Comparison of ENCODE assay signal across 19 mouse cellular contexts in the genomic region with DNA sequence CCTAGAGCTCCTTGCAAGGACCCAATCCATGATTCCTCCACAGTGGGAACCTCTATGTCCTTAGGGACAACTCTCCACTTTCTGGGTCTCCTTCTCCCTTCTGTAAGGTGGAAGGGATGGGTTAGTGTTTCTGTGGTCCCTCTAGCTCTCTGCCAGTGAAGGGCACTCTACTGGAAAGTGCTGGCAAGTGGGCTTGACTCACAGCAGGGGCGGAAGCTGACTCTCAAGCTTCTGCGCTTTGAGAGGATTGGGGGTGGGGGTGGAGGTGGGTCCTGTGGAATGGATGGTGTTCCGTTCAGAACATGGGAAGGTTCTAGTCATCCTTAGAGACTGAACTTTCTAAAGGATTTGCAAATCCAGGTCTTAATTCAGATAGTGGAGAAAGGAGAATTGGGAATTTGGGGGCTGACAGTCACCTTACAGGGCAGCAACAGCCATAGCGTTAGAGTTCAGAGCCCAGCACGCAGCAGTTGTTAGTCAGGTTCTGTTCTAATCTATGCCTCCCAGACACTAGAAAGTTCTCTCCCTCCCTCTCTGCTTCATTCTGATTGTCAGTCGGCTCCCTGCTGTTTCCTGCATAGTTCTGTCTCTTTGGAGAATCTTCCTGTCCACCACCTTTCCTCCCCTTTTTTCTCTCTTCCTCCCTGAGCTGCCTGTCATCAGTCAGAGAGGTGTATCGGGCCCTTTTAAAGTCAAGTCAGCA. TPM values are rescaled to one million over a fixed set of nuclear protein-coding genes. Genes with fewer than 3 reads are reported as not detected.
DNase-seq lines count a peak whose midpoint lies in the region; ATAC-seq and TF ChIP-seq lines count a peak whose summit lies in the region.
"Had no signal": no experiment of that assay in that cellular context is flagged by ENCODE, and none has a peak within 500 bp of the region (broad histone marks: within the 10 kb centered on the region; RNA-seq: fewer than 3 reads in every experiment).

No protein-coding gene starts in this region.

- H3K27ac ChIP-seq in liver, embryonic 13.5 days: peak overlapping the region; percentile 85
- no peak overlapping the region for H3K27ac ChIP-seq in cerebellum, adult 2 months (ENCODE audit: insufficient read depth, low read length)
- H3K27ac ChIP-seq: heart, embryonic 13.5 days; hindbrain, embryonic 10.5 days; limb, embryonic 13.5 days had no signal

- no peak for TF ChIP-seq CTCF in cerebellum, adult 2 months (IDR thresholded peaks at IDR 0.05; ENCODE audit: borderline replicate concordance, insufficient read depth, low read depth, low read length)

- 18% methylated on average over 7 of the region's 7 CpGs for WGBS in liver, embryonic 13.5 days (ENCODE audit: insufficient replicate concordance)
- WGBS in cerebellum, adult 2 months: 25% methylated on average over 7 of the region's 7 CpGs

- H3K4me1 ChIP-seq in liver, embryonic 13.5 days (replicated peaks): peaks cover 51% of the 10 kb centered on the region
- H3K4me1 ChIP-seq in cerebellum, adult 2 months (ENCODE audit: control insufficient read depth, insufficient read depth, low read length): peaks cover 22% of the 10 kb centered on the region

- no peaks in the 10 kb centered on the region for H3K36me3 ChIP-seq in liver, embryonic 13.5 days
- H3K36me3 ChIP-seq: limb, embryonic 13.5 days had no signal

- ATAC-seq in liver, embryonic 13.5 days (ENCODE audit: low read depth): peak; percentile 93
- ATAC-seq: activated CD4-positive, CD25-positive, alpha-beta regulatory T cell, adult 4 months; lung, postnatal 0 days had no signal

- H3K9ac ChIP-seq in liver, embryonic 13.5 days: peak overlapping the region; percentile 55
- H3K9ac ChIP-seq: heart, embryonic 13.5 days; limb, embryonic 13.5 days had no signal

- peak; percentile 25 for DNase-seq in left cerebral cortex, postnatal 4 days
- DNase-seq in left cerebral cortex, adult 8-10 months (ENCODE audit: low spot score in 2 of 2): no peak
- peak; percentile 54 for DNase-seq in MEL-GATA-1-ER (ENCODE audit: extremely low read depth, low read depth)
- peak; percentile 68 for DNase-seq in c-Kit-negative CD71-positive TER-119-positive erythroid progenitor cells, embryonic 14.5 days (ENCODE audit: low read depth, low spot score)
- peak; percentile 67 for DNase-seq in liver, embryonic 13.5 days
- DNase-seq in ovary, postnatal 36 days (ENCODE audit: low spot score): no peak
- DNase-seq in right cerebral cortex, postnatal 4 days: no peak
- DNase-seq in cerebellum, adult 2 months: no peak
- DNase-seq: cerebellum, adult 11-12 months; gastrocnemius, postnatal 14 days; kidney, adult 9 months; kidney, postnatal 4 days; midbrain, embryonic 14.5 days; thymus, postnatal 14 days had no signal

- no peaks in the 10 kb centered on the region for H3K27me3 ChIP-seq in liver, embryonic 13.5 days
- H3K27me3 ChIP-seq in cerebellum, adult 2 months (ENCODE audit: control insufficient read depth, insufficient read depth, low read length): no peaks in the 10 kb centered on the region
- H3K27me3 ChIP-seq: heart, embryonic 13.5 days; limb, embryonic 13.5 days had no signal

- H3K4me3 ChIP-seq in liver, embryonic 13.5 days (replicated peaks): peak overlapping the region; percentile 24
- H3K4me3 ChIP-seq in cerebellum, adult 2 months (replicated peaks; ENCODE audit: insufficient read depth, low read depth, low read length): no peak overlapping the region
- H3K4me3 ChIP-seq: heart, embryonic 13.5 days; hindbrain, embryonic 10.5 days; limb, embryonic 13.5 days had no signal

- H3K9me3 ChIP-seq in liver, embryonic 13.5 days (replicated peaks): no peaks in the 10 kb centered on the region
- H3K9me3 ChIP-seq: heart, embryonic 13.5 days; hindbrain, embryonic 10.5 days; limb, embryonic 13.5 days had no signal

- H3K4me2 ChIP-seq in liver, embryonic 13.5 days: peak overlapping the region; percentile 55
- H3K4me2 ChIP-seq: heart, embryonic 13.5 days; limb, embryonic 13.5 days had no signal

- TF ChIP-seq POLR2A in cerebellum, adult 2 months (IDR thresholded peaks at IDR 0.05; ENCODE audit: borderline replicate concordance, insufficient read depth, low read length): no peak

- intact Hi-C loops in left cerebral cortex, postnatal 4 days (cut with DNase I): loop anchor here (10.0 kb wide), 1 partner anchor 176 kb away; no protein-coding TSS in a partner anchor

RNA-seq across cellular contexts. Expression of a gene that starts 25.6 kb away (rescaled TPM):
- total RNA-seq in left cerebral cortex, postnatal 4 days (2021): 10 to 100 TPM; 28.3 to 29.0 TPM
- total RNA-seq in left cerebral cortex, adult 8-10 months (2022): 10 to 100 TPM; 24.9 to 36.6 (median 29.2) TPM
- polyA plus RNA-seq in liver, embryonic 13.5 days (2015; fragmentation: Nextera tagmentation; extraction: Ambion mirVana): 78.1 and 86.8 TPM in 2 replicates
- polyA plus RNA-seq in cerebellum, adult 2 months (2012; rRNA removed): 21.7 and 22.1 TPM in 2 replicates

RNA-seq across cellular contexts. Expression of a gene that starts 30.0 kb away (rescaled TPM):
- 100 to 1,000 TPM; 133 to 134 TPM for total RNA-seq in left cerebral cortex, postnatal 4 days (2021)
- total RNA-seq in left cerebral cortex, adult 8-10 months (2022): 100 to 1,000 TPM; 142 to 166 (median 150) TPM
- polyA plus RNA-seq in liver, embryonic 13.5 days (2015; fragmentation: Nextera tagmentation; extraction: Ambion mirVana): 158 and 161 TPM in 2 replicates
- 110 and 115 TPM in 2 replicates for polyA plus RNA-seq in cerebellum, adult 2 months (2012; rRNA removed)

Comparison
In these comparisons a context has a peak if more than half of its experiments do, and no peak if none do; other contexts are left out.
1. DNase-seq: peak in left cerebral cortex, postnatal 4 days (single experiment), MEL-GATA-1-ER (single experiment), c-Kit-negative CD71-positive TER-119-positive erythroid progenitor cells, embryonic 14.5 days (single experiment) and liver, embryonic 13.5 days (single experiment); none in left cerebral cortex, adult 8-10 months (0 of 2), ovary, postnatal 36 days (single experiment), right cerebral cortex, postnatal 4 days (single experiment) and cerebellum, adult 2 months (0 of 2).